Mouse (Mus musculus): ENCODE measurements around the gene Raet1e. TPM values are rescaled to one million over a fixed set of nuclear protein-coding genes. Genes with fewer than 3 reads are reported as not detected.
"Not testable (repeated sequence)": the region's sequence is repeated elsewhere in the genome, so short reads cannot be mapped to it uniquely, and the experiment has no call there.

Gene Raet1e
- polyA plus RNA-seq, 1 experiment from 2014 or later = 12.1 TPM

DNA sequence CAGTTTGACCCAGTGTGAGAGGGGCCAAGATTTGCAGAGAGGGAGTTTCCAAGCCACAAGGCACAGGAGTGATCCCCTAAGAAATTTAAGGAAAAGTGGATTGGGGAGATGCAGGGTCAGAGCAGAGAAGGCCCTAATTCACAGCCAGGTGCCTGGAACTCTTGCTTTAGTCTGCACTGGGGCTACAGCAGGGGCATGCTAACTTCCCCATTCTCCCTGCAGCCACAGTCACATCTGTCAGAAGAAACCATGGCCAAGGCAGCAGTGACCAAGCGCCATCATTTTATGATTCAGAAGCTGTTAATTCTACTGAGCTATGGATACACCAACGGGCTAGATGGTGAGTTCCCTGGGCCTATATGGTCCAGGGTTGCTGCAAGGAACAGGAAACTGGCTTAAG is 204.1 kb downstream of the Raet1e start:
- not testable (repeated sequence) for H3K27ac ChIP-seq; DNase-seq (ENCODE audit: low spot score); H3K4me1 ChIP-seq; H3K4me3 ChIP-seq; H3K36me3 ChIP-seq; H3K27me3 ChIP-seq (ENCODE audit: insufficient read depth, poor library complexity, severe bottlenecking); H3K9me3 ChIP-seq
- 82% methylated on average over 2 of the region's 2 CpGs for WGBS

DNA sequence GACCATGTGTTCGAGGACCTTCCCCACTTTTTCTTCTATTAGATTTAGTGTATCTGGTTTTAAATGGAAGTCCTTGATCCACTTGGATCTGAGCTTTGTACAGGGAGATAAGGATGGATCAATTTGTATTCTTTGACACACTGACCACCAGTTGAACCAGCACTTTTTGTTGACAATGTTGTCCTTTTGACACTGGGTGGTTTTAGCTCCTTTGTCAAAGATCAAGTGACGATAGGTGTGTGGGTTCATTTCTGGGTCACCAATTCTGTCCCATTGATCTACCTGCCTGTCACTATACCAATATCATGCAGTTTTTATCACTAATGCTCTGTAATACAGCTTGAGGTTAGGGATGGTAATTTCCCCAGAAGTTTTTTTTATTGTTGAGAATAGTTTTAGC is 206.5 kb downstream of the Raet1e start:
- DNase-seq (ENCODE audit: low spot score); H3K9me3 ChIP-seq; H3K27me3 ChIP-seq (ENCODE audit: insufficient read depth, poor library complexity, severe bottlenecking); H3K4me1 ChIP-seq; H3K4me3 ChIP-seq; H3K27ac ChIP-seq; H3K36me3 ChIP-seq: not testable (repeated sequence)
- 78% methylated on average over 2 of the region's 2 CpGs for WGBS

DNA sequence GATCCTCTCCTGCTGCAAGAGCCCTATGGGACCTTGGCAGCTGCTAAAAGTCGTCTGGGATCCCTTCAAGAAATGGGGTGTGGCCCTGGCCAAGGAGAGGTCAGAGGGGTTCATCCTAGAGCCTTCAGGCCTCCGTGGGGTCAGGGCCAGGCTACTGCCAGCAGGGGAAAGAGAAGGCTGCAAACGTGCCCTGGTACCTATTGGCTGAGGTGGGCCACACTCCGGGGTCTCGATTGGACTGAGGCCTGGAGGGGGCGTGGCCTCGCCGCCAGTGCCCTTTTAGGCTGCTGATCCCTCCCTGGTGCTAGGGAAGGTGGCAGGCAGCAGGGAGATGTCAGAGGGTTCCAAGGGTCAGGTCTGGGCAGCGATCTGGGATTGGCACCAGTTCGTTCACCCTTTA is 222.9 kb downstream of the Raet1e start:
- H3K4me1 ChIP-seq; H3K36me3 ChIP-seq; H3K4me3 ChIP-seq; H3K27me3 ChIP-seq (ENCODE audit: insufficient read depth, poor library complexity, severe bottlenecking); H3K9me3 ChIP-seq; H3K27ac ChIP-seq: not testable (repeated sequence)
- WGBS = 3% methylated on average over 5 of the region's 10 CpGs
- peak; percentile 65 for DNase-seq (ENCODE audit: low spot score)

DNA sequence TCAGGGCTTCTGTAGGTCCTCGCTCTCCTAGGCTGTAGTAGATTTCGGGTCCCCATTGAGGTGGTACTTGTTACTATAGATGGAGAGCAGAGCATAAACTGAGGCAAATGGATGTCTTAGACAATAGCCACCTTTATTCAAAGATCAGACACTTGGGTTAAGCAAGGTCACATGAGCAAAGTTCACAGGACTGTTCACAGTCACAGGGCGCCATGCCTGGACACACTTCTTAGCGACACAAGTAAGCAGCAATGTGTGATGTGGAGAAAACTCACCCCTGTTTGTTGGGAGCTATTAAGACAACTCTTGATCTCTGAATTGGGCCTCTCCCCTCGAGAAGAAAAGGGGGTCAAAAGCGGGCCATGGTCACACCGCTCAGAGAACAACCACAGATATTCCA is 231.8 kb downstream of the Raet1e start:
- WGBS = 83% methylated on average over 7 of the region's 7 CpGs
- H3K4me1 ChIP-seq; H3K4me3 ChIP-seq; H3K9me3 ChIP-seq; H3K27me3 ChIP-seq (ENCODE audit: insufficient read depth, poor library complexity, severe bottlenecking); H3K27ac ChIP-seq; H3K36me3 ChIP-seq: not testable (repeated sequence)
- peak; percentile 72 for DNase-seq (ENCODE audit: low spot score)

DNA sequence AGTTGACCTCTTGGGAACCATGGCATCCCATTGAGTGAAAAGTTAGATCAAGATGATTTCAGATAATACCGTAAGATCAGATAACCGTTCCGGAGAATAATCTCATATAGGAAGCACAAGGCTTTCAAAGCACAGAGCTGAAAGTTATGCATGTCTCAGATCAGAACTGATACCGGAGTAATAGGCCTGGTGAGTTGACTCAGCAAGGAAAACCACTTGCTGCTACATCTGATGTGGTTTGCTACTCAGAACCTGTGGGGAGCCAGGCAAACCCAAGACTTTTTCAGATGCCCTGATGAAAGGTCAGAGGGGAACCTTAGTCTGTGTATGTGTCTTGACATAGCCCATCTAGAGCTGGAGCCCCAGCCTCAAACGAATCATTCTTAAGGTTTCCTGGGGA is 233.2 kb downstream of the Raet1e start:
- not testable (repeated sequence) for H3K36me3 ChIP-seq; DNase-seq (ENCODE audit: low spot score); H3K27ac ChIP-seq; H3K9me3 ChIP-seq; H3K4me1 ChIP-seq; H3K4me3 ChIP-seq; H3K27me3 ChIP-seq (ENCODE audit: insufficient read depth, poor library complexity, severe bottlenecking)
- WGBS = 83% methylated on average over 4 of the region's 5 CpGs

DNA sequence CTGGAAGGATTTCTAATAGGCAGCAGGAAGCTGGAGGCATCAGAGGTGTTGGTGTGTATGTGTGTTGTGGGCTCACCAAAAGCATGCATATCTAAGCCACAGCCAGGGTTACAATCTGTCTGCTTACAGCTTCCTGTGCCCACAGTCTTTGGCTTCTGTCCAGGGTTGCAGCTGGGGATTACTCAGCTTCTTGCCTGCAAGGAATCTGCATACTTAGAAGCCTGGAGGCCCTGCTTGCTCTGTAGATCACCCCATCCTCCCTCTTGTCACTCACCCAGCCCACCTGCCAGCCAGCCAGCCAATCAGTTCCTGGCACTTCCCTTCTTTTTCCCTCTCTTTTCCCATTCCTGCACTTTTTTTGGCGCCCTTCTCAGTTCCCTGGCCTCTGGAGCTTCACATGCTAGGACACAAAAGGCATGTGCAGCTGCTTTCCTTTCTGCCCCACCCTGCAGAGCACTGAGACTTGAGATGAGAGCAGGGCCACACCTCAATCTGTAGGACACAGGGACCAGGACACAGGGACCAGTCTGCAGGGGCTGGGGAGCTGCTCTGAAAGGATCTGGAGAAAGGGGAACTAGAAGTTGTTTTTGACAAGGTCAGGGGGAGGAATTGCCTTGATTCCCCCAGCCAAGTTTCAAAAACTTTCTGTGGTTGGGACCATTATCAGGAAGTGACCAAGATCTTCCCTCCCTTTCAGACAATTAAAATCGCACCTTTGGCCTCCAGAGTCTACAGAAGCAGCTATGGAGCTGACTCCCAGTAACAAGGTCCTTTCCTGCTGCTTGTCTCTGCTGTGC is 234.9 kb downstream of the Raet1e start:
- not testable (repeated sequence) for H3K36me3 ChIP-seq; H3K27ac ChIP-seq; H3K4me3 ChIP-seq; H3K4me1 ChIP-seq; DNase-seq (ENCODE audit: low spot score); H3K27me3 ChIP-seq (ENCODE audit: insufficient read depth, poor library complexity, severe bottlenecking); H3K9me3 ChIP-seq
- WGBS = no CpG with 5 or more reads among the region's 2 CpGs

DNA sequence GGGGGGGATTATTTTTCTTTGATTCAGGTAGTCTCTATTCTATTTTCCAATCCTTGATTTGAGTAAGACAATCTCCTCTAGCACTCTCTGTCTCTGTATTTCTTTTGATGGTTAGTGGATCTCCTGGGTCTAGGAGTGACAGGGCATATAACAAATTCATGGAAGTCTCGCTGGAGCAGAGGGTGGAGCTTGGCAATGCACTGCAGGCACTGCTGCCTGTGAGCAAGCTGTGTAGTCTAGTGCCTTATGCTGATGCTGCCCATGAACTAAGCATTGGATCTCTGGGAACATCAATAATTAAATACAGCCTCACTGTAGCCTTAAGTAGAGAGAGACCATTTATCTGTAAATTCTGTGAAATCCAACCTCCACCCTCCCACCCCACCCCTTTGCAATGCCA is 238.3 kb downstream of the Raet1e start:
- H3K27me3 ChIP-seq (ENCODE audit: insufficient read depth, poor library complexity, severe bottlenecking); DNase-seq (ENCODE audit: low spot score); H3K4me3 ChIP-seq; H3K9me3 ChIP-seq; H3K27ac ChIP-seq; H3K4me1 ChIP-seq; H3K36me3 ChIP-seq: not testable (repeated sequence)
- 36% methylated on average over 1 of the region's 1 CpGs for WGBS

DNA sequence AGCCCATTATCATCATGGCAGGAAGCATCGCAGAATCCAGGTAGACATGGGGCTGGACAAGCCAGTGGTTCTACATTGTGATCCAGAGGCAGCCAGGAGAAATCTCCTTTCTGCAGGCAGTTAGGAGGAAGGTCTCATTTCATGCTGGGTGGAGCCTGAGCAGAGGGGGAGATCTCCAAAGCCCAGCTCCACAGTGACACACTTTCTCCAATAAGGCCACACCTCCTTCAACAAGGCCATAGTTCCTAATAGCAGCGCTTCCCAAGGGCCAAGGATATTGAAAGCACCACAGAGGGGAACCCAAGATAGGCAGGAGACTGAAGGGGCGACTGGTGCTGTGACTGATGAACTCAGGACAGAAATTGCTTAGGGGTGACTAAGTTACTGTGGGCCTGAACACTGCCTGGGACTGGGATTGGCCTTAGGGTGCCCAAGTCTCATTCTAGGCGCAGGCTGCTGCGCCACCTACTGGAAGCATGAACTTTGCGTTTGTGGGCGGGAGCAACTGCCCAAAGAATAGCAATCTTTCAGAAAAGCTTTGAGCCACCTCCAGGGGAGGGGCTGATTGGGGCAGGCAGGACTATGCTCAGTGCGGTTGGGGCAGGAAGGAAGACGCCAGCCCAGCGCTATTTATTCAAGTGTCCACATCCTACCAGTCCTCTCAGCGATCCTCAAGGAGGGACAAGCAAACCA is 244.0 kb downstream of the Raet1e start:
- WGBS = 2% methylated on average over 9 of the region's 11 CpGs
- H3K9me3 ChIP-seq; H3K27me3 ChIP-seq (ENCODE audit: insufficient read depth, poor library complexity, severe bottlenecking); H3K36me3 ChIP-seq; H3K4me1 ChIP-seq; H3K4me3 ChIP-seq; H3K27ac ChIP-seq: not testable (repeated sequence)
- peak; percentile 77 for DNase-seq (ENCODE audit: low spot score)

DNA sequence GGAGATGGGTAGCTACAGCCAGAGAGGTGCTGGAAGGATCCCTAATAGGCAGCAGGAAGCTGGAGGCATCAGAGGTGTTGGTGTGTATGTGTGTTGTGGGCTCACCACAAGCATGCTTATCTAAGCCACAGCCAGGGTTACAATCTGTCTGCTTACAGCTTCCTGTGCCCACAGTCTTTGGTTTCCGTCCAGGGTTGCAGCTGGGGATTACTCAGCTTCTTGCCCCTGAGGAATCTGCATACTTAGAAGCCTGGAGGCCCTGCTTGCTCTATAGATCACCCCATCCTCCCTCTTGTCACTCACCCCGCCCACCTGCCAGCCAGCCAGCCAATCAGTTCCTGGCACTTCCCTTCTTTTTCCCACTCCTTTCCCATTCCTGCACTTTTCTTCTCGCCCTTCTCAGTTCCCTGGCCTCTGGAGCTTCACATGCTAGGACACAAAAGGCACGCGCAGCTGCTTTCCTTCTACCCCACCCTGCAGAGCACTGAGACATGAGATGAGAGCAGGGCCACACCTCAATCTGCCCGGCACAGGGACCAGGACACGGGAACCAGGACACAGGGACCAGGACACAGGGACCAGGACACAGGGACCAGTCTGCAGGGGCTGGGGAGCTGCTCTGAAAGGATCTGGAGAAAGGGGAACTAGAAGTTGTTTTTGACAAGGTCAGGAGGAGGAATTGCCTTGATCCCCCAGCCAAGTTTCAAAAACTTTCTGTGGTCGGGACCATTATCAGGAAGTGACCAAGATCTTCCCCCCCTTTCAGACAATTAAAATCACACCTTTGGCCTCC is 255.5 kb downstream of the Raet1e start:
- H3K27ac ChIP-seq; H3K27me3 ChIP-seq (ENCODE audit: insufficient read depth, poor library complexity, severe bottlenecking); H3K4me1 ChIP-seq; H3K4me3 ChIP-seq; H3K9me3 ChIP-seq; H3K36me3 ChIP-seq: not testable (repeated sequence)
- DNase-seq (ENCODE audit: low spot score) = peak; percentile 71
- 0% methylated on average over 1 of the region's 8 CpGs for WGBS

Other genes with a start within 250 kb of the Raet1e start
- gene 4930444G20Rik, start 90.5 kb upstream of the Raet1e start, polyA plus RNA-seq (2016; fragmentation: Nextera tagmentation; extraction: Ambion mirVana) = not detected in 2 replicates
- 18.6 and 22.0 TPM in 2 replicates for gene E030030I06Rik, start 9.3 kb upstream of the Raet1e start, polyA plus RNA-seq (2016; fragmentation: Nextera tagmentation; extraction: Ambion mirVana)
- 0.35 and 1.4 TPM in 2 replicates for gene H60b, start within 50 bp of the Raet1e start, polyA plus RNA-seq (2016; fragmentation: Nextera tagmentation; extraction: Ambion mirVana)
- gene Raet1d, start 202.0 kb downstream of the Raet1e start, polyA plus RNA-seq (2016; fragmentation: Nextera tagmentation; extraction: Ambion mirVana) = 14.8 and 19.3 TPM in 2 replicates

Data from heart, embryonic 10.5 days (tissue).